Mouse (Mus musculus): Measurements from ENCODE around the gene Tmsb10.

GRCm38 (mm10) chr6:72990206-72990605 lies 31.7 kb upstream of the Tmsb10 start:
- TF ChIP-seq EP300 (IDR thresholded peaks at IDR 0.05; ENCODE audit: low read depth), result no peak
- no peak for TF ChIP-seq CTCF (IDR thresholded peaks at IDR 0.05; ENCODE audit: low read depth)
